Mouse (Mus musculus) CH12.LX (cell line): ENCODE data around the gene Nle1. TPM values are rescaled to one million over a fixed set of nuclear protein-coding genes. Genes with fewer than 3 reads are reported as not detected.

ENCODE experiments used
- DNase-seq: peaks from one replicate; pipeline ENCODE4 v3.0.0-alpha.2; 2013; ENCODE audit errors: extremely low read depth
- H3K27ac ChIP-seq: 2 replicates; pipeline ENCODE4 v1.5.1; 2012; ENCODE audit warnings: low read depth, mild to moderate bottlenecking, control low read depth, moderate library complexity; ENCODE audit not compliant: insufficient read depth
- H3K27me3 ChIP-seq: replicated peaks from 2 replicates; pipeline ENCODE3; 2012; ENCODE audit warnings: inconsistent platforms
- H3K36me3 ChIP-seq, 2 experiments: replicated peaks in 1 of 2; 2 replicates each; pipeline versions ENCODE3 to v1.6.1; 2012; ENCODE audit warnings: inconsistent platforms in 1 of 2, low read length in 1 of 2, mild to moderate bottlenecking in 1 of 2, mixed read lengths in 1 of 2, moderate library complexity in 1 of 2; ENCODE audit not compliant: control insufficient read depth in 1 of 2, insufficient read depth in 1 of 2
- H3K4me1 ChIP-seq, 2 experiments: 2 replicates each; pipeline ENCODE4 v1.6.1; 2012; ENCODE audit warnings: inconsistent platforms in 1 of 2, moderate library complexity in 1 of 2; ENCODE audit not compliant: insufficient read depth in 2 of 2, control insufficient read depth in 1 of 2
- H3K4me2 ChIP-seq: 2 replicates; pipeline ENCODE4 v1.6.1; 2012; ENCODE audit warnings: low read depth, mild to moderate bottlenecking, control low read depth; ENCODE audit not compliant: poor library complexity, insufficient read depth, severe bottlenecking
- H3K4me3 ChIP-seq, 3 experiments: fragments of 150-350 bp in 1 of 3; sonication (generic) in 1 of 3; replicated peaks in 1 of 3; 2 replicates each; pipeline versions ENCODE3 to v1.5.1; 2011 to 2012; ENCODE audit warnings: low read depth in 2 of 3, low read length in 2 of 3, mild to moderate bottlenecking in 2 of 3, moderate library complexity in 2 of 3, control low read depth in 1 of 3, improper control_type of control experiment in 1 of 3, inconsistent platforms in 1 of 3, mixed read lengths in 1 of 3; ENCODE audit not compliant: poor library complexity in 1 of 3
- H3K79me2 ChIP-seq: replicated peaks from 2 replicates; pipeline ENCODE4 v1.6.1; 2012; ENCODE audit warnings: mild to moderate bottlenecking, moderate library complexity; ENCODE audit not compliant: control insufficient read depth, poor library complexity, insufficient read depth, severe bottlenecking; ENCODE audit errors: extremely low read depth
- H3K9ac ChIP-seq: 2 replicates; pipeline ENCODE4 v1.6.1; 2012; ENCODE audit warnings: low read depth, mild to moderate bottlenecking, control low read depth, moderate library complexity; ENCODE audit not compliant: insufficient read depth
- H3K9me3 ChIP-seq: replicated peaks from 2 replicates; pipeline ENCODE3; 2012; ENCODE audit warnings: low read length, inconsistent platforms, mixed read lengths
- CHD2 ChIP-seq: IDR thresholded peaks from 2 replicates; pipeline ENCODE4 v1.6.1; 2011; ENCODE audit warnings: low read length, improper control_type of control experiment
- ELF1 ChIP-seq: IDR thresholded peaks from 2 replicates; pipeline ENCODE4 v1.6.1; 2014; ENCODE audit warnings: low read depth, mild to moderate bottlenecking, inconsistent platforms, low read length, improper control_type of control experiment
- HCFC1 ChIP-seq: IDR thresholded peaks from 2 replicates; pipeline ENCODE4 v1.6.1; 2012; ENCODE audit warnings: low read depth, mild to moderate bottlenecking, inconsistent platforms, low read length, improper control_type of control experiment
- KAT2A ChIP-seq: IDR thresholded peaks from 2 replicates; pipeline ENCODE4 v1.6.1; 2012; ENCODE audit warnings: low read length, improper control_type of control experiment, inconsistent platforms; ENCODE audit not compliant: insufficient replicate concordance
- MAZ ChIP-seq: IDR thresholded peaks from 2 replicates; pipeline ENCODE4 v1.6.1; 2012; ENCODE audit warnings: low read depth, mild to moderate bottlenecking, inconsistent platforms, low read length, improper control_type of control experiment, moderate library complexity
- MYC ChIP-seq: IDR thresholded peaks from 2 replicates; pipeline ENCODE4 v1.6.1; 2011; ENCODE audit warnings: low read depth, mild to moderate bottlenecking, improper control_type of control experiment, low read length
- NRF1 ChIP-seq: IDR thresholded peaks from 2 replicates; pipeline ENCODE4 v1.6.1; 2014; ENCODE audit warnings: low read depth, mild to moderate bottlenecking, inconsistent platforms, low read length, improper control_type of control experiment, moderate library complexity
- POLR2A ChIP-seq: IDR thresholded peaks from 2 replicates; pipeline ENCODE4 v1.6.1; 2011; ENCODE audit warnings: low read depth, mild to moderate bottlenecking, improper control_type of control experiment, low read length
- POLR2AphosphoS2 ChIP-seq: IDR thresholded peaks from 2 replicates; pipeline ENCODE4 v1.6.1; 2011; ENCODE audit warnings: low read depth, low read length, improper control_type of control experiment
- USF1 ChIP-seq: IDR thresholded peaks from 2 replicates; pipeline ENCODE4 v1.6.1; 2014; ENCODE audit warnings: low read depth, mild to moderate bottlenecking, inconsistent platforms, low read length, improper control_type of control experiment
- dilution Hi-C: fragments of 300-500 bp; cut with MboI; formaldehyde crosslinking; loops from 2 replicates; pipeline ENCODE4 v1.14.3; 2020; ENCODE audit warnings: low sequenced_read_pairs; ENCODE audit not compliant: extremely low pct_unique_long_range_greater_than_20kb, extremely low pct_ligation_motif_present
- in situ Hi-C: fragments of 300-500 bp; cut with MboI; formaldehyde crosslinking; loops from 3 replicates; pipeline ENCODE4 v1.14.3; 2019; ENCODE audit warnings: low sequenced_read_pairs, low pct_ligation_motif_present, low pct_unique_long_range_greater_than_20kb, mixed read lengths
- polyA plus RNA-seq: library from polyadenylated mRNA; unstranded; fragments of >175 nt; gene quantifications from 2 replicates; pipeline ENCODE4 v1.2.1, GENCODE M21; 2012; ENCODE audit warnings: low read depth; ENCODE audit not compliant: insufficient read length
- total RNA-seq, 2 experiments: library from RNA; depleted of rRNA; stranded (reverse); fragments of 300-350 nt in 1 of 2; fragments of >200 nt in 1 of 2; gene quantifications; 2 replicates each; pipeline ENCODE4 v1.2.3; 2012 to 2014

The Nle1 gene
- total and polyA plus RNA-seq, 3 experiments: 54.9 to 107 (median 69.1) TPM

DNA sequence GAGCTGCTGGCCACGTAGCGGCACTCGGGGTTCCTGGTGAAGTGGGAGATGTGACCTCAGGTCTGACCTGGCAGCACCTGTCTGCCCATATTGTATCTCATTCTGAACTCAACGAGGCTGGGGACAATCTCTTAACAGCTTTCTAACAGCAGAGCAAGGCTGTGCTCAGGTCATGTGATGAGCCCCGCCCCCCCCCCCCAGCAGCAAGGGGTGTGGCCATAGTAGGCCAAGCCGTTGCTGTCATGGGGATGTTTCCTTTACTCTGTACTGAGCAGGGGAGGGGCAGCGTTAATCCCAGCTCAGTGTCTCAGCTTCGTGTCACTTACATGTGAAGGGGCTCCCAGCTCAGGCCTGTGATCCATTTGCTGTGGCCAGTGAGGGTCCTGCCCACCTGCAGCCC lies 3.3 kb downstream of the Nle1 start:
- TF ChIP-seq USF1: peak; percentile 39; the same call in 1 of the 2 replicates
- no peak for TF ChIP-seq MYC
- no peak for TF ChIP-seq HCFC1
- no peak overlapping the region for H3K4me2 ChIP-seq
- H3K9me3 ChIP-seq: no peaks in the 10 kb centered on the region
- no peak overlapping the region for H3K4me3 ChIP-seq
- H3K27ac ChIP-seq: no peak overlapping the region
- dilution Hi-C loops: no loop called here
- H3K4me1 ChIP-seq: peaks cover 3 to 29% of the 10 kb centered on the region in 2 experiments; a peak in 2 of 4 replicates
- in situ Hi-C loops: loop anchor here (25.0 kb wide), 2 partner anchors 282 to 507 kb away; partner anchors contain the start of genes Rasl10b, Slfn3 and Slfn4
- H3K9ac ChIP-seq: no peak overlapping the region
- H3K27me3 ChIP-seq: peaks cover 5% of the 10 kb centered on the region
- DNase-seq: peak; percentile 40
- peaks cover 16% of the 10 kb centered on the region for H3K79me2 ChIP-seq
- peaks cover 64 to 73% of the 10 kb centered on the region in 2 experiments for H3K36me3 ChIP-seq

DNA sequence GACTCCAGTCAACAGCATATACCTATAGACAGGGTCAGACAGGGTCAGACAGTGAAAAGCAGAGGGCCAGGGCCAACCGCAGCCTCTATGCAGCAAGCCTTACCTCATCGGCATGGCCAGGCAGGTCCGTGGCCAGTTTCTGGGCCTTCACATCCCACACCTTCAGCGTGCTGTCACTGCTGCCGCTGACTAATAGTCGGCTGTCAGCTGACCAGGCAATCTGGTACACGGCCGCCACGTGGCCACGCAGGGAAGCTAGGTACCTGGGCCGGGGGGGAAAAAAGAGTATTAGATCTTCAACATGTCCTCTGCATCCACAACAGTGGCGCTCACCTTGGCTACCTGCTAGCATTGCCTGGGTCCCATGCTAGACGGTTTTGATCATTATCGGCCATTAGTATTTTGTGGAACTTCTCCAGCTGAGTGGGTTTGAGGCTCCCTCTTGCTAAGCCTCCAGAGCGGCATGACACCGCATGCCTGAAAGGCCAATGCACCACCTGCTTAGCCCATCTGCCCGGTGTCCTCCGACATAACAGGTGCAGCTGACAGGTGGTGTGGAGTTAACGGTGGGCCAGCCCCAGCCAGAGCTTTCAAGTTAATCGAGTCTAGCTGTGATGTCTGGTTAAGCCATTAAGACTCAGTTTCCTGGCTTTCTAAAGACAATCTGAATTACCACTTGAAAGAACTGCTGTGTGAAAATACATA lies 6.5 kb downstream of the Nle1 start:
- Histone ChIP-seq H3K9me3 (peaks cover 3% of the 10 kb centered on the region), H3K27me3 (no peaks in the 10 kb centered on the region), H3K4me3 (no peak overlapping the region), H3K4me2 (no peak overlapping the region), H3K36me3 (peaks cover 81 to 96% of the 10 kb centered on the region in 2 experiments), H3K27ac (no peak overlapping the region), H3K9ac (no peak overlapping the region), H3K79me2 (peaks cover 2% of the 10 kb centered on the region; the same call in 1 of the 2 replicates), H3K4me1 (peaks cover 0 to 20% of the 10 kb centered on the region in 2 experiments; a peak in 2 of 4 replicates)
- in situ Hi-C loops (loop anchor here (25.0 kb wide), 2 partner anchors 286 to 511 kb away; partner anchors contain the start of genes Rasl10b, Slfn3 and Slfn4), dilution Hi-C loops (no loop called here)
- no peak for TF ChIP-seq MAZ
- peak; percentile 23; the same call in 1 of the 2 replicates for TF ChIP-seq POLR2A
- 0 out of 2 replicates have a peak, but pooled peaks have one; percentile 19 for TF ChIP-seq POLR2AphosphoS2
- DNase-seq: no peak

DNA sequence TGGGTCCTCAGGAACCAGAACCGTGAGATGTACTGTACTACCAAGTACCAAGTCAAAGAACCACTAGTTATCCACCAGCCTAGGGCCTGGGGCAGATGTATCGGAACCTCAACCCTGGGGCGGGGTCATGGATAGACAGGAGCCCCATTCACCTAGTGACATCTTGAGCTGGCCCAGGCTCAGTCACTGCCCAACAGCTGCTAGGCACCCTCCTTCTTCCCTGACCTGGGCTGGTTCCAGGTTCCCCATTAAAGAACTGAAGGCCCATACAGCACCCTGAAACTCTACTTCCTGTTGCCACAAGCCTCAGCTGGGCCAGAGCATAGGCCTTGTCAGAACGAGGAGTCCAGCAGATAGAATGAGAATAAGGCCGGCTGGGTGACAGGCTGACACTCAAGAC lies 8.5 kb downstream of the Nle1 start:
- in situ Hi-C loops: loop anchor here (25.0 kb wide), 2 partner anchors 288 to 513 kb away; partner anchors contain the start of genes Rasl10b, Slfn3 and Slfn4
- H3K27ac ChIP-seq: no peak overlapping the region
- no peak overlapping the region for H3K4me2 ChIP-seq
- H3K4me1 ChIP-seq: no peaks in the 10 kb centered on the region
- no peak for DNase-seq
- H3K9ac ChIP-seq: no peak overlapping the region
- TF ChIP-seq ELF1 (no peak), CHD2 (no peak), POLR2A (peak; percentile 31; the same call in 1 of the 2 replicates), POLR2AphosphoS2 (peak; percentile 88; the same call in 1 of the 2 replicates), NRF1 (no peak), KAT2A (no peak)
- H3K9me3 ChIP-seq: peaks cover 7% of the 10 kb centered on the region
- dilution Hi-C loops: no loop called here
- H3K4me3 ChIP-seq: no peak overlapping the region
- H3K27me3 ChIP-seq: no peaks in the 10 kb centered on the region
- H3K36me3 ChIP-seq: peaks cover 62 to 76% of the 10 kb centered on the region in 2 experiments
- H3K79me2 ChIP-seq: no peaks in the 10 kb centered on the region
